Mouse (Mus musculus): Measurements from ENCODE around the gene Gm10803.
"Not testable (repeated sequence)": the region's sequence is repeated elsewhere in the genome, so short reads cannot be mapped to it uniquely, and the experiment has no call there.

Gene Gm10803

DNA sequence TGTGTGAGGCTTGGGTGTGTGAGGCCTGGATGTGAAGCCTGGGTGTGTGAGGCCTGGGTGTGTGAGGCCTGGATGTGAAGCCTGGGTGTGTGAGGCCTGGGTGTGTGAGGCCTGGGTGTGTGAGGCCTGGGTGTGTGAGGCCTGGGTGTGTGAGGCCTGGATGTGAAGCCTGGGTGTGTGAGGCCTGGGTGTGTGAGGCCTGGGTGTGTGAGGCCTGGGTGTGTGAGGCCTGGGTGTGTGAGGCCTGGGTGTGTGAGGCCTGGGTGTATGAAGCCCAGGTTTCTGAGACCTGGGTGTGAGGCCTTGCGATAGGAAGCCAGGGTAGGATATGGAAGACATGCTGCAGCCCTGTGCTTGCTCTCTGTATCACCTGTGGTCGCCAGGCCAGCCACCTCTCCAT is at the start of gene Gm10803:
Gene Gm10803 (plus strand): TSS at position 301 of the 400 bp plus-strand sequence.
- DNase-seq (ENCODE audit: low spot score), result not testable (repeated sequence)

DNA sequence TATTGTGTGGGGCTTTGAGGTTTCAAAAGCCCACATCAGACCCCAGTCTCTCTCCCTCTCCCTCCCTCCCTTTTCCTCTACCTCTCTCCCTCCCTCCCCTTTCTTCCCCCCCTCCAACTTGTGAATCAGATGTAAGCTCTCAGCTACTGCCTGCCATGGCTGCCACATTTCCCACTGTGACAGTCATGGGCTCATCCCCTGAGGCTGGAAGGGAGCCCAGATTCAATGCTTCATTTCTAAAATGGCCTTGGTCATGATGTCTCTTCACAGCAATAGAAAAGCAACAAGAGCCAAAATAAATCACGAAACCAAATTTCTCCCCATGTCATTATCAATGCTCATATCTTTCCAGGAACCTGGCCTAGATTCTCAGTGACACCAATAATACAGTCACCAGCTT is 49.5 kb upstream of the Gm10803 start:
- DNase-seq (ENCODE audit: low spot score), result no peak

DNA sequence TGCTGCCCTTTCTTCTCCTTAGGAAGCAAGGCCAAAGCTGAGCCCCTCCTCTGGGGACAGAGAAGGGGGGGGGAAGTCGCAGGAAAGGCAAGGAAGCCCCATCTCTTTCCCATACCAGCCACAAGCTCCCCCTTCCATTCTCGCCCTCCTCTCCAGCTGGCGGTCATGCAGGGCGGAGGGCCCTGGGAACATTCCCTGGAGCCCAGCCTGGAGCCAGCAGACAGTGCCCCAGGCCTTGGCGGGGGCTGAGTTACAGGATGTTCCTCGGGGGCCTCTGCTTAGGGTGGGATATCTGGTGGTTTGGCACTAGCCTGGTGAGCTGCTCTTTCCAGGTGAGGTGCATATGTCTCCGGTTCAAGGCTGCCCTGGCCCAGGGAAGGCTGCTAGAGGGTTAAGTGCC is 48.2 kb upstream of the Gm10803 start:
- DNase-seq (ENCODE audit: low spot score), result no peak

DNA sequence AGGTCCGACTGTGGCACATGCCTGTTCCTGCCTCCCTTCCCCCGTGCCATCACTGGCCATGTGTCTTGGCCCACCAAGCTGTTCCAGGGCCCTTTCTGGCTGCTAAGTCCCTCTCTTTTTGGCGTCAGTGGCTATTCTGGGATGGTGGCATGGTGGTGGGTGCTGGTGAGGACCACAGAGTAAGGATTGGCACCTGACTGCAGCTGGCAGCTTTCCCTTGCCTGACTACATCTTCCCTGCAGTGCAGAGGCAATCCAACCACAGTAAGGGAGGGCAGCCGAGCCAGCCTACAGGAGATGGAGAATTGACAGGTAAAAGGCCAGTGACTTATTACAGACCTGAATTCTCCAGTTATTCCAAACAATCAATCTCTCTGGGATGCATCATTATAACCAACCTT is 45.1 kb upstream of the Gm10803 start:
- DNase-seq (ENCODE audit: low spot score), result no peak

DNA sequence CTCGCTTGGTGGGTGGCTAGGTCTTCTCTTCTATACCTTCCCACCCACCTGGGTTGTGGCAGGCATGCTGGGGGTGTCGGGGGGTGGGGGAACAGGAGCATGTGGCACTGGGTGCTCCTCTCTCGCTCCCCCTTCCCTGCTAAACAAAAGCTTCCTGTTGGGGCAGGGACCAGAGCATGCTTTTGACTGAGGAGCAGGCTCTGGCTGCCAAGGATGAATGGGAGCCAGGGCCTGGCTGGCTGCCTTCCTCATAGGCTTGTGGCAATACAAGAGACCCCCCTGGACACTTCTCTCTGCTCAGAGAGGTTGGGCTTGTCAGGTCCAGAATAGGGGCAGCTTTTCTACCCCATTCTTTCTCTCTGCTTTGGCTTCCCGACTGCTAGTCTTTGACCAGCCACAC is 39.3 kb upstream of the Gm10803 start:
- DNase-seq (ENCODE audit: low spot score), result no peak

DNA sequence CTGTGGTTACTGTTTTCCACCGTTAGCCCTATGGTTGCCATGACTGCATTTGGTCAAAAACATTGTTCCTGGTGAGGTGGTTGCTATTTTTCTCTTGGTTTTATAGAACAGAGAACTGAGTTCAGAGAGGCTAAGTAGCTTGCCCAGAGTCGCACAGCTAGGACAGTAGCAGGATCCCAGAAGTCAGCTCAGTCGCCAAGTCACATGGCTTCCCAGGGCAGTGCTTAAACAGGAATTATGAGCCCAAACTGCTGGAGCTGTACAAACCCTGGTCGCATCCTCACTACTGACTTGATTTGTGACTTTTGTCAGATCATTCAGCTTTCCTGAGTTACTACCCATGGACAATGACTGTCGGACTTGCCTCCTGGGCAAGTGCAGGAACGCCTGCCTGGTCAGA is 38.8 kb upstream of the Gm10803 start:
- DNase-seq (ENCODE audit: low spot score), result no peak

DNA sequence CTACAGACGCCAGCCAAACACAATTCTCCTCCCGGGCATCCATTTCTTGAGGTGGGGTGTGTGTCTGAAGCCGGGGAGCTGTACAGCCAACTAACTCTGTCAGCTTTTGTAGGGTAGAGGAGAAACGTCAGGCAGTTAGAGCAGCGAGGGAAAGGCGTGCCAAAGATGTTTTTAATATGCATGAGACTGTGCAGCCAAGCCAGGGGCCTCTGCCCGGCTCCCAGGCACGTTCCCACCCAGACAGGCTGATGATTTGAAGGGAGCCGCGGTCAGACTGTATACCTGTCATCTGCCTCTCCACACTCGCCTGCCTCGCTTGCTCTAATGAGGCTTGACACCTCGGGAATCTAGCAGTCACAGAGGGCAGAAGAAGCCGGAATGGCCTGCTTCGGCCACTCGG is 38.4 kb upstream of the Gm10803 start:
- no peak for DNase-seq (ENCODE audit: low spot score)

DNA sequence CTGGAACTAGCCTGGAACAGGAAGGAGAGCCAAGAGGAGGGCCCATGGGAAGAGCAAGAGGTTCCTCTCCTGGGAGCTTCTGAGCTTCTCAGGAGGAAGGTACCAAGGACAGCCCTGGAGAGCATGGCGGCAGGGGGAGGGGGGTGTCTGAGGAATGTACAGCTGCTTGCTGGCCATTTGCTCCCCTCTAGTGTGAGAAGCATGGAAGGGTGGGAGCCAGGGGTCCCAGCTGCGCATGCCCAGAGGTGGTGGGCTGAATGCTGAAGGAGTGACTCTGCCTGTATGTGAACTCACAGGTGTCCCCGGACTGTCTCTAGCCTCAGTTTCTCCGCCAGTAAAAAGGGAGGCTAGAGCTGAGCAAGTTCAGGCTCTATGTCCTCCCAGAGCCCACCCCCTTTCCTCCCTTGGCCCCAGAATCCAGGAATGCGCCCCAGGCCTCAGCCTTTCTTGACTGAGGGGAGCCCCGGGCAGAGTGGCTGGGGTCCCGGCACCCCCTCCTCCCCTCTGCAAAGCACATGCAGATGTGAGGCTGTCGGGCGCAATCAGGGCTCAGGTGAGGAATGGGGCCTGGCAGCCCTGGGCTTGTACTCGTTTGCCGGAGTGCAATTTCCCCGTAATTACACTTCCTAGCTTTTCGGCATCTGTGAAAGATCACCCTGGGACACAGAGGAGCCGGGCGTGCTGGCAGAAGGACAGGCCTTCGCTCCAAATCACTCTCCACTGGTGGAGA is 35.2 kb upstream of the Gm10803 start:
- DNase-seq (ENCODE audit: low spot score), result no peak

DNA sequence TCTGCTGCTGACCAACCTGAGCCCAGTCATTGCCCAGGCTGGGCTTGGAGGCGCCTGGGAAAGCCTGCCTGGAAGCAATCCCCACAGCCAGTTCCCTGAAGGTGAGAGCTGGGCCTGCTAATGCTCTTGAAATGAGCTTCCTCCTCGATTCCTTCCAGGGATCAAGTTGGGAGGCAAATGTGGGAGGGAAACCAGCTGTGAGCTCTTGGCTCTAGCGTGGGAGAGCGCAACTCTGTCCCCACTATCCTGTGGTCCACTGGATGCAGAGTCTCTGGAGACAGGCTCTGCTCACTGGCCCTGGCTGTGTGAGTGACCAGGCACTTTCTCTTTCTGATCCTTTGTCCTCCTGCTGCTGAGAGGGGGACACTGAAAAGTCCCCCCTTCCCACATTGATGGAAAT is 30.8 kb upstream of the Gm10803 start:
- no peak for DNase-seq (ENCODE audit: low spot score)

DNA sequence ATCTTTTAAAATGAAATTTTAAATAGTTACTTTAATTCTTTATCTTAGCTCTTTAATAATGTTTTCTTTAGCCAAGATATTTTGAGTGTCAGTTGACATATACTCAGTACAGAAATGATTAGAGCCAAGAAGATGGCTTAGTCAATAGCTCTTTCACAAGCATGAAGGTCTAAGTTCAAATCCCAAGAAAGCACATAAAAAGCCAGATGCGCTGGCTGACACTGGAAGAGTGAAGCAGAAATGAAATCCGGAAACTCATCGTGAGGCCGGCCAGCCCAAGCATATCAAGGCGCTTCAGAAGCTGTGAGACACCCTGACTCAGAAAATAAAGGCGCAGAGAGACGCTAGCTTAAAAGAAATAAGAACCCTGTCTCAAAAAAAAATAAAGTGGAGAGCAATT is 26.5 kb upstream of the Gm10803 start:
- no peak for DNase-seq (ENCODE audit: low spot score)

DNA sequence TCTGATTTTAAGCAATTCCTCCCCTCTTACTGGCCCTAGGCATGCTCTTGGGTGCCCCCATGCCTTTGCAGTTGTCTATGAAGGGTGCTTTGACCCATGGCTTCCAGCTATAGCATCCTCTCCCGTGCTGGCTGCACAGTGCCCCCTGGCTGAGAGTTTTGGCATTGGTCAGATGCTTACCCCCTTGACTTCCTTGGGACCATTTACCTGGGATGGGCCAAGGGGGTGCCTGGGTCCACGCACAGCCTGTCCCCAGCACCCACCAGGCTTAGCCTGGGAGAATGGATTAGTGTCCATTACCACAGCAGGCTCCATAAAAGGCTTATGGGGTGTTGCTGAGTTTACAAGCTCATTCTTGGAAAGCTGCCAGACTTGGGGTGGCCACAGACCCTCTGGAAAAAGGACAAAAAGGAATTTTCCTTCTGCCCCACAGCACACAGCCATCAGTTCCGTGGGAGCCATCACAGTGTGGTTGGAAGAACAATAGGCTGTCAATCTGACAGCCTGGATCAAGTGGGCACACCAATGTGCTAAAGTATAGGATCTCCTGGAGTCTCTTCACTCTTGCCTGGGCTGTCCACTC is 22.9 kb upstream of the Gm10803 start:
- DNase-seq (ENCODE audit: low spot score), result no peak

DNA sequence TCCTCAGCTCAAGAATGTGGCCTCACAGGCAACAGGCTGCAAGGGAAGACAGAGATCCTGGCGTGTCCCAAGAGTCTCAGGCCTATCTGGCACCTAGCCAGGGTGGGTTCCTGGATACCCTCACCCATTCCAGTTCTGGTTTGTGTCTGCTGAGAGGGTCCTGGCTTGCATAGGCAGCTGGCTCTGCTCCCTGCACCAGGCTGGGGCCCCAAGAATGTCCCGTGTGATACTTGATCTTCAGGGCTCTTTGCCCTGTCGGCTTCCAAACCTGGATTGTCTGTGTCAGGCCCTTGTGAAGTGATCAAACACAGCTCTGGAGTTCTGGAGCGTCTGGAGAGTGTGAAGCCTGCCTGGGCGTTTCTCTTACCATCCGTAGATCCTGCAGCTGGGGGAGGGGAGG is 22.2 kb upstream of the Gm10803 start:
- no peak for DNase-seq (ENCODE audit: low spot score)

DNA sequence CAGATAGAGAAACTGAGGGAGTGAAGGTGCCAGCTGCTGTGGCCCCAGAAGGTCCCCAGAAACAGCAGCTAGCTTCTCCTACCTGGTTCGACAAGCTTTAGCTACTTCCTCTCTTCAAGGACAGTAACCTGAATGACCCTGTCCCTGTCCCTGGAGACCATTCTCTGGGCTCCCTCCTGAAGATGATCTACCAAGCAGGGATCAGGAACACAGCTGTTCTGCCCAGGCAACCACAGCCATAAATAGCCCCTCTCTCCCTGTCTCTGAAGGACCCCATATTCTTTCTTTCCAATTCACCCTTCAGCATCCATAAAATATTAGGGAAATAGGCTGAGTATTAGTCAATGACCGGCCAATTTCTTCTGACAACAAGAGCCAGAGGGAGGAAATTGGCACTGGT is 18.6 kb upstream of the Gm10803 start:
- no peak for DNase-seq (ENCODE audit: low spot score)

DNA sequence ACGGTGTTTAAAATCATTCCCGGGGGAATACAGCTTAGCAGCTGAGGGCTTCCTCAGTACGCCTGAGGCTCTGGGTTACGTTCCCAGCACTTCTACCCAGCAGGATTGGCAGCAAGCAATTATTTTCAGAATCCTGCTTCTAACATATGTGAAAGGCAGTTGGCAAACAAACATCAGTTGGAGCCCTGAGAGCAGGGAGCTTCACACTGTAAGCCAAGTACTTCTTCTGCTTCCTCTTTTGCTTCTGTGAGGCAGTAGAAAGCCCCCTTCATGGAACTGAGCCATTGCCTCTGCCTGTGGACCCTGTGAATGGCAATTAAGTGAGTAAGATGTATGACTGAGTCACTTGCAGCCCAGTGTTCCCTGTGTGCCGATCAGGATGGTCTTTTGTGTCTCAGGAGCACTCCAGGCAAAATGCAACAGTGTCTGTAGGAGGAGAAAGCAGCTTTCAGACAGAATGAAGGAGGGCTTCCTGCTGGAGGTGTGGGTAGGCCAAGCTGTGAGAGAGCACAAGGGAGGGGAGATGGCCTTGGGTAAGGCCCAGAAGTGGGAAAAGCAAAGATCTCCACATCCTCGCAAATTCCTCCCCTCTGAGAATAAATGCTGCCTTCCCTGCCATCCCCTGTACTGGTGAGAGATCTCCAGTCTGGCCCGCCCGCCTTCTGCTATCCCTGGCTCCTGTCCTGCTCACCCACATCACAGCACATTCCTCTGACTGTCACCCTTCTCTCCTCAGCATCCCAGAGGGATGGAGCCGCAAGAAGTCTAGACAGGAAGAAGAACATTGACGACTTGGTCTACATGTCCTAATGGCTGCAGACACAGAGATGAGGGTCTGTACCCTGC is 7.5 kb upstream of the Gm10803 start:
- no peak for DNase-seq (ENCODE audit: low spot score)

DNA sequence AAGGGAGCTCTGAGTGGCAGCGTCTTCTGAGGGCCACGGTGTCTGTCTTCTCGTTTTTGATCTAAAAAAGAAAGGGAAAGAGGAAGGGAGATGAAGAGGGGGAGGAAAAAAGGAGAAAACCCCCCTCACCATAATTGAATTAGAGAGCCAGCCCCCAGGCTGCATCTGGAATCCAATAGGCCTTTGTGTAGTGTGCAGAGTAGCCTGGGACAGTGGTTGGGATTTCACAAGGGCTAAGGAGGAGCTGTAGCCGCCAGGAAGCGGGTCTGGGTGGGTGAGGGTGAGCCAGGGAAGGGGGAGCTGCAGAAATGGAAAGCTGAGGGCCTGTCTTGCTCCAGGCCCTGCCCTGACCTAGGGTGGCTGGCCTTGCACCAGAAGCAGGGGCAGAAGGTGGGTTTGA is 6.5 kb upstream of the Gm10803 start:
- no peak for DNase-seq (ENCODE audit: low spot score)

DNA sequence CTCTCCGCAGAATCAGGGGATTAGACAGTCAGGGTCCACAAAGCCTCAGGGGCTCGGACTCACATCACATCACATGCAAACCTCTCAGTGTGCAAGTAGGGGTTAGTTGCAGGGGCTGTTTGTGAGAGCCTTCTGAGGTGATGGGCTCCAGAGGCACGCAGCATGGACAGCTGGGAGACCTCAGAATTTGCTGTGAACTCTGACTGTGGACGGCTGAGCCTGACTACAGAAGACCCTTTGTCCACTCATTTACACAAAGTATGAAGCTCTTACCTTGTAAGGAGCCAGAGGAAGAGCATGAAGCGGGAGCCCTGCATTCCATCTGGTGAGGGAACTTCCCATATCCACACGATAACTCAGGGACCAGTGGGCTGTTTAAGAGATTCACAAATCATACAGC is 5.3 kb downstream of the Gm10803 start:
- DNase-seq (ENCODE audit: low spot score), result no peak

DNA sequence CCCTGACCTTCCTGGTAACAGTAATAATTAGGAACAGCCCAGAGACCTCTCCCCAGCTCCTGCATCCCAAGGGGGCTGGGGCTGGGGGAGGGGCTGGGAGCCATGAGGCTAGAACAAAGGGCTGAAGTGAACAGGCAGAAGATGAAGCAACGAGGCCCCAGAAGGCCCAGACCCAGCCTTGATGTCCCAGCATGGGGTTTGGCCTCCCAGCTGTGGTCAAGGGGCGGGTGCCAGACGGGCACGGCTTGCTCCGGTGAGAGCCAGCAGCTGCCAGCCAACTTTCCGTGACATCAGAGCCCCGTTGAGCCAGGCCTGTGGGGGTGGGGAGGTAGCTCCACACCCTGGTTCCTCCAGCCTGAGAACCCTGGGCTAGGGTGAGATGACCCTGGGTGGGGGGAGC is 7.3 kb downstream of the Gm10803 start:
- no peak for DNase-seq (ENCODE audit: low spot score)

DNA sequence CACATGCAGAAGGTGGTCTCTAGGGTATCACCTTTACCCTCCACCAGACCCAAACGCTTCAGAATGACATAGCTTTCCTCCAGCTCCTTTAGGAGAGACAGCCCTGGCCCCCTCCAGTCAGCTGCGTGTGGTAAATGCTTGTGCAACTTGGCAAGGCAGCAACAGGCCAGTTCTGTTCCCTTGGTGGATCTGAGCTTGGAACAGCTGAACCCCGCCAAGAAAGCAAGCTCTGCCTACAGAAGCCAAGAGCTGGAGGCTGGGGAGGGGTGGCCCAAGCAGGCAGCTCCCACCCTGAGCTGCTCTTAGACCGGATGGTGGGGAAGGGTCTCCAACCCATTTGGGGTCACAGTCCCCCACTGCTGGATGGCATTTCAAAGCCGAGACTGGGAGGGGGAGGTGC is 12.2 kb downstream of the Gm10803 start:
- no peak for DNase-seq (ENCODE audit: low spot score)

DNA sequence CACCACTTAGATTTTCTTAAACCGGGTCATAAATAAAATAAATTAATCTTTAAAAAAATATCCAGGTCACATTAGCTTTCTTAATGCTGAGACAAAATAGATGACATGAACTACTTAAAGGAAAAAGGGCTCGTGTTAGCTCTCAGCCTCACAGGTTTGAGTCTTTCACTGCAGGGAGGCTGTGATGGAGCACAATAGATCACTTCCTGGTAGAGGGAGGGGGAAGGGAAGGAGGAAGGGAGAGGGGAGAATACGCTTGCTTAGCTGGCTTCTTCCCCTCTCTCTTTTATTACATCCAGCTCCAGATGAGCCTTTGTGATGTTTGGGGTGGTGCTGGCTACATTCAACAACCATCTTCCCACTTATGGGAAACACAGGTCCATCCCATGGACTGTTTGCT is 20.9 kb downstream of the Gm10803 start:
- no peak for DNase-seq (ENCODE audit: low spot score)

DNA sequence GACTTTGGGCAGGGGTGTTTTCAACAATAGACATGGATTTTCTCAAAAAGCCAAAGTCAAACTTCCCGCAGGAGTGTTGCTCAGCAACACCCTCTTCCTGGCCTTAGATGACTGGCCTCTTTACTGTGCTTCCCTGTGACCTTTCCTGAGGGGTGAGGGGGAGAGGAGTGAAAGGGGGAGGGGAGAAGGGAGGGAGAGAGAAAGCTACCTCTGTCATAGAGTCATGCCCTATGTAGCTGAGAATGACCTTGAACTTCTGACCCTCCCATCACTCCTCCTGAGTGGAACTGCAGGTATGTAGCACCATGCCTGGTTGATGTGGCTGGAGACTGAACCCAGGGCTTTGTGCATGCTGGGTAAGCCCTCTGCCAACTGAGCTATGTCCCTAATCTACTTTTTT is 25.5 kb downstream of the Gm10803 start:
- no peak for DNase-seq (ENCODE audit: low spot score)

DNA sequence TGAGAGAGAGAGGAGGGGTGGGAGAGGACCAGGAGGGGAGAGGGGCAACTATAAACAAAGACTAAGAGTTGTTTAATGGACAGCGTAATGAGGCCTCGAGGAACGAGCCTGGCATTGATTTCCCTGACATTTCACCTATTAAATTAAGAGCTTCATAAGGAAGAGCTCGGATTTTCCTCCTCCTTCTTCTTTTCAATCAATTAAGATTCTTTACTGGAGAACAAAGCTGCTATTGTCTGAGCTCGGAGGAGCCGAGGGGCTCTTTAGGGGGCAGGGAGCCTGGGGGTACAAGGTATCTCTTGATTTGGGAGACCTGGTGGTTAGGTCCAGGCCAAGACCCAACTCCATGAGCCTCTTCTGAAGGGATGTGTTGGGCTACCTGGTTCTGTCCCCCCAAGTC is 27.1 kb downstream of the Gm10803 start:
- DNase-seq (ENCODE audit: low spot score), result no peak

DNA sequence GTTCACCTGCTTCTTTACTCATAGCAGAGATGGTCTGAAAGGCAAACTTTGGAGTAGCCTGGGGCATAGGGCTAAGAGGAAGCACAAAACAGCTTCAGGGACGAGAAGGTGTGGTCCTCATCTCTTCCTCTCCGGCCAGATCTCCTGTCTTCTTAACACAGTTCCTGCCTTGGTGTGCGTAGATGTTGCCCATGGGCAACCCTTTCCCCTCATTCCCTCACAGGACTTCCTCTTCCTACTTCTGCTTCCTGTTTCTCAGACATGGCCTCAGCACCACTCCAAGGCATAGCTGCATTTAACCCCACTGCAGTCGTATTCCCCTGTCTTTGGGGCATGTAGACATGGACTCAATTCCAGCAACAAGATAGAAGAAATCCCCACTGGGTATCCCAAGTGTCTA is 29.5 kb downstream of the Gm10803 start:
- no peak for DNase-seq (ENCODE audit: low spot score)

DNA sequence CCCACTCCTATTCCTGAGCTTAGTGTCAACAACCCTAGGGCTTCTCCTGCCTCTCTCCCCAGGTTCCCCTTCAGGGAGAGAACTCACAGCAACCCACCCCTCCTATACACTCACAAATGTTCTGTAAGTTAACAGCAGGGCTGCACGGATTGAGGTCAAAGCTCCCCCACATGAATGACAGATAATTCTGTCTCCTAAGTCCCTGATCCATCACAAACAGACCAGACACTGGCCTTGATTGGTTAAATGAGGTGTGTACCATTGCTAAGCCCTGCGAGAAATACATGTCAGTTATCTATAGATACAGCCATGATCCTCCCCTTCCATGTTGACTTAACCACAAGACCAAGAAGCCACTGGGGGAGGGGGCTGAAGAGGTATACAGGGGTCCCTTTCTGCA is 31.3 kb downstream of the Gm10803 start:
- DNase-seq (ENCODE audit: low spot score), result no peak
